Mouse (Mus musculus) liver, adult 2 months (tissue): Measurements from ENCODE around the gene Olfr1395.

Experiments used
- CTCF ChIP-seq: fragments of 200-500 bp; IDR thresholded peaks from 2 replicates; pipeline ENCODE4 v1.5.1; 2011; ENCODE audit warnings: low read depth, low read length, control low read depth
- POLR2A ChIP-seq: fragments of 200-500 bp; IDR thresholded peaks from 2 replicates; pipeline ENCODE4 v1.6.1; 2011; ENCODE audit warnings: low read length, control low read depth; ENCODE audit not compliant: insufficient read depth; ENCODE audit errors: extremely low read depth

DNA sequence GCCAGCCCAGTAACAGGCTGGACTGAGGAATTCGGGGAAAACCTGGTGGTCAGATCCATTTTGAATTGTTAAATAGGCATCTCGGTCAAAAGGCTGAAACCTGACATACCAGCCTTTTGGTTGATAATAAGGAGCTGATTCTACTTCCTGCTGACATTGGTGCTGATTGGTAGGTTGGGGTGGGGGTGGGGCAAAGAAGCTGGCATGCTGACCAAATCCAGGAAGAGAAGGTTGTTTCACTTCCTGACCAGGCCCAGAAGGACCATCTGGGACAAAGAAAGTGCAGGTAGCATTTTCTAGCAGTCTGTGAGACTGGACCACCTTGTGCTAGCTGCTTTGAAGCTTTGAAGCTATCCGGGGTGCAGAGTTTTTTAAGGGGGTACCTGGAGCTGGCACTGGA is 41.7 kb upstream of the Olfr1395 start:
- TF ChIP-seq POLR2A (no peak), CTCF (no peak)
